Mouse (Mus musculus) intestine, embryonic 16.5 days (tissue): ENCODE data around the gene 4933427I04Rik. TPM values are rescaled to one million over a fixed set of nuclear protein-coding genes. Genes with fewer than 3 reads are reported as not detected.

Experiments used
- ATAC-seq: fragments of 200-750 bp; cut with Nextera tagmentation; 2 replicates; pipeline ENCODE4 v1.8.0; 2017; ENCODE audit warnings: moderate TSS enrichment, moderate library complexity
- H3K27ac ChIP-seq: fragments of 300-500 bp; sonication (generic); 2 replicates; pipeline ENCODE4 v1.5.1; 2014; ENCODE audit warnings: mild to moderate bottlenecking, low read length
- H3K27me3 ChIP-seq: fragments of 300-500 bp; sonication (generic); replicated peaks from 2 replicates; pipeline ENCODE4 v1.6.1; 2014; ENCODE audit warnings: low read length, control low read depth, mixed read lengths; ENCODE audit not compliant: control insufficient read depth, insufficient read depth
- H3K36me3 ChIP-seq: fragments of 300-500 bp; sonication (generic); 2 replicates; pipeline ENCODE4 v1.6.1; 2014; ENCODE audit warnings: low read length, control low read depth; ENCODE audit not compliant: control insufficient read depth, insufficient read depth
- H3K4me1 ChIP-seq: fragments of 300-500 bp; sonication (generic); 2 replicates; pipeline ENCODE4 v1.6.1; 2014; ENCODE audit warnings: low read length, control low read depth, mixed read lengths; ENCODE audit not compliant: control insufficient read depth, insufficient read depth
- H3K4me2 ChIP-seq: fragments of 300-500 bp; sonication (generic); 2 replicates; pipeline ENCODE4 v1.6.1; 2014; ENCODE audit warnings: low read depth, low read length, control low read depth
- H3K4me3 ChIP-seq: fragments of 300-500 bp; sonication (generic); 2 replicates; pipeline ENCODE4 v1.5.1; 2014; ENCODE audit warnings: mild to moderate bottlenecking, low read length
- H3K9ac ChIP-seq: fragments of 300-500 bp; sonication (generic); 2 replicates; pipeline ENCODE4 v1.6.1; 2014; ENCODE audit warnings: low read depth, low read length
- H3K9me3 ChIP-seq: fragments of 300-500 bp; sonication (generic); 2 replicates; pipeline ENCODE4 v1.6.1; 2016; ENCODE audit warnings: low read length, control low read depth; ENCODE audit not compliant: control insufficient read depth
- WGBS: fragments of 180-500 bp; shearing (Covaris S2); extraction: QIAGEN DNeasy Blood & Tissue Kit; methylation state at CpG from one replicate; pipeline ENCODE4 v1.1.7; 2014; 5-methylcytosine and 5-hydroxymethylcytosine counted together
- polyA plus RNA-seq: library from polyadenylated mRNA; unstranded; fragments of >200 nt; fragmentation: Nextera tagmentation; extraction: Ambion mirVana; gene quantifications from 2 replicates; pipeline ENCODE4 v1.2.1, GENCODE M21; 2015

Gene 4933427I04Rik
- polyA plus RNA-seq, 1 experiment from 2014 or later: not detected

DNA sequence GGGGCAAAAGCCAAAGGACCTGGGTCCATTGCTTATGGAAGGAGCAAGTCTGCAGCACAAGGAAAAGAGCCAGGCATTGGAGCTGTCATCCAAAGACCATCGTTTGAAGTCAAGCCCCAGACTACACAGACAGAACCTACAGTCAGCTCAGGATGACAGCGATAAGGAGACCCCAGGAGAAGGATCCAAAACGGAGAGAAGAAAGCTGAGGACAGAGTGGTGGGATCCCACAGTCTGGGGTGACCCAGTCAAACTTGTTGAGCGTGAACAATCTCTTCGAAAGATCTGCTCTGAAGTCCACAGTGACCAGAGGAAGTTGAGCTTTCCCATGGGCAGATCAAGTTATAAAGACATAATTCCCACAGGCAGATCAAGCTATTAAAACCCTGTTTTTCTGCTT, 1.1 kb downstream of the 4933427I04Rik start:
- H3K4me1 ChIP-seq: no peaks in the 10 kb centered on the region
- no peaks in the 10 kb centered on the region for H3K36me3 ChIP-seq
- ATAC-seq: no peak
- no peak overlapping the region for H3K4me3 ChIP-seq
- WGBS: 83% methylated on average over 5 of the region's 5 CpGs
- no peak overlapping the region for H3K4me2 ChIP-seq
- H3K27me3 ChIP-seq: no peaks in the 10 kb centered on the region
- no peaks in the 10 kb centered on the region for H3K9me3 ChIP-seq
- no peak overlapping the region for H3K27ac ChIP-seq
- no peak overlapping the region for H3K9ac ChIP-seq

DNA sequence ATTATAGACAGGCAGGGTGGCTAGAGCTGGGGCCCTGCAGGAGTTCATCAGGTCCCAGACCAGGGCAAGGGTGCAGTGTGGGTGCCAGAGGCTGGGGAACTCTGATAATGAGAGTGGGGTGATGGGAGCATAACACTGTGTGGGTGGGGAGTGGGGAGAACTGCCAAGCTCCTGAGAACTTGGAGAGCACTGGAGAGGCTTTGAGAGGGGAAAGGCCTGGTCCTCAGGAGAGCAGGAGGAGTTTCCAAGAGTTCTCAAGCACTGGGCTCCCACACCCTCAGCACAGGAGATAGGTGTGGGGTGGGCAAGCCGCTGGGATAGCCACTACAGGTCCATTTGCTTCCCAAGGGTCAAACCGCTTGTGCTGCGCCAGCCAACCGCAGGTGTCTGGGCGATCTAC, 34.2 kb downstream of the 4933427I04Rik start:
- no peak for ATAC-seq
- Histone ChIP-seq H3K27ac (no peak overlapping the region), H3K27me3 (no peaks in the 10 kb centered on the region), H3K4me2 (no peak overlapping the region), H3K9ac (no peak overlapping the region), H3K9me3 (no peaks in the 10 kb centered on the region), H3K4me1 (no peaks in the 10 kb centered on the region), H3K4me3 (no peak overlapping the region), H3K36me3 (no peaks in the 10 kb centered on the region)
- WGBS: 86% methylated on average over 5 of the region's 5 CpGs

DNA sequence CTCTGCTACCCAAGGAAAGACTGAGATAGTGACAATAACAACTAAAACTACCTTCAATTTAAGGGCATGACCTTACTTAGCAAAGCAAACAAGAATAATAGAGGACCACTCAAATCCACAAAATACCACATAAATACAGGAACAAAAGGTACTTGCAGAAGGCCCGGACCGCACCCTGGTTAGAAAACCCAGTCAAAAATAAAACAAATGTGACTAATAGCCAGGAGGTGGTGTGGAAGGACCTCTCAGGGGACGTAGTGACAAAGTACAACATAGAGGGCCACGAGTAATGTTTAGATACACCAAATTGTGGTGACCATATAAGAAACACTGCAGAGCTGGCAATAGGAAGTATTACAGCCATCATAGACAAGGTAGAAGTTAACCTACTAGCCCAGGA, 34.8 kb downstream of the 4933427I04Rik start:
- Histone ChIP-seq H3K27me3 (no peaks in the 10 kb centered on the region), H3K4me1 (no peaks in the 10 kb centered on the region), H3K9me3 (no peaks in the 10 kb centered on the region), H3K4me3 (no peak overlapping the region), H3K4me2 (no peak overlapping the region), H3K9ac (no peak overlapping the region), H3K27ac (no peak overlapping the region), H3K36me3 (no peaks in the 10 kb centered on the region)
- no peak for ATAC-seq
- 83% methylated on average over 4 of the region's 4 CpGs for WGBS

DNA sequence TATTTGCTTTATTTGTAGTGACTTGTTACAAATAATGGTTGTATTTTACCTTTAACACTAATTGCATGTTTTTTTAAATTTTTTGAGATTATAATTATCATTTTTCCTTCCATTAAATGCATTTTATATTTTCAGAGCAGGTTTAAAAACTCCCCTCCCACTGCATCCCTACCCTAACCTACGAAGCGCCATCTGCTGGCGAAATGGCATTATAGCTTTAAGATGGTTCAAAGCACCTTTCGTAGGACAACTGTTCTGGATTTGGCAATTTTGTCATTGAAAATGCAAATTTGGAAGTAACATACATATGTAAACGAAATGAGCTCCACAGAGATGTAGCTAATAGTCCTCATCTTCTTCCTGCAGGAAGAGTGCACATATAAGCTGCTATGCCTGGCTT, 39.2 kb downstream of the 4933427I04Rik start:
- H3K4me1 ChIP-seq: peaks cover 3% of the 10 kb centered on the region; the same call in 1 of the 2 replicates
- H3K4me2 ChIP-seq: no peak overlapping the region
- 15% methylated on average over 5 of the region's 5 CpGs for WGBS
- H3K36me3 ChIP-seq: no peaks in the 10 kb centered on the region
- H3K4me3 ChIP-seq: no peak overlapping the region
- no peaks in the 10 kb centered on the region for H3K27me3 ChIP-seq
- no peaks in the 10 kb centered on the region for H3K9me3 ChIP-seq
- H3K27ac ChIP-seq: no peak overlapping the region
- H3K9ac ChIP-seq: no peak overlapping the region
- ATAC-seq: no peak

DNA sequence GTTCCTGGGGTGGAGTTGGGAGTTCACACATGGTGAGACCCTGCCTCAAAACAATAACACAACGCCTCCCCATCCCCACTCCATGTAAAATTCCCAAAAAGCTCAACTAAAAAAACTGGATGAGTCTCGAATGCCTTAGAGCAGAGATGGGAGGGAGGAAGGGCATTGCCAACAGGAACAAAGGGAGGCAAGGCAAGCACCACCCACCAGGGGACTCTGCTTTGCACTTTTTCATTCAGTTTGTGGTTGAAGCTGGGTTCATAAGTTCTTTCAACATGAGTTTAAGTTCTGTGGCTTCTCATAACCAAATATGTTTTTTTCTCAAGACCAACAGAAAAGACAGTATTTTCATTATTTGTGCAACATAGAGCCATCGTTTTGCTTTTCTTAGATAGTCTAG, 44.0 kb downstream of the 4933427I04Rik start:
- no peaks in the 10 kb centered on the region for H3K36me3 ChIP-seq
- H3K4me1 ChIP-seq: peaks cover 8% of the 10 kb centered on the region; the same call in 1 of the 2 replicates
- ATAC-seq: no peak
- H3K4me2 ChIP-seq: no peak overlapping the region
- WGBS: 73% methylated on average over 3 of the region's 3 CpGs
- no peaks in the 10 kb centered on the region for H3K9me3 ChIP-seq
- H3K27ac ChIP-seq: no peak overlapping the region
- no peaks in the 10 kb centered on the region for H3K27me3 ChIP-seq
- H3K4me3 ChIP-seq: no peak overlapping the region
- H3K9ac ChIP-seq: no peak overlapping the region

DNA sequence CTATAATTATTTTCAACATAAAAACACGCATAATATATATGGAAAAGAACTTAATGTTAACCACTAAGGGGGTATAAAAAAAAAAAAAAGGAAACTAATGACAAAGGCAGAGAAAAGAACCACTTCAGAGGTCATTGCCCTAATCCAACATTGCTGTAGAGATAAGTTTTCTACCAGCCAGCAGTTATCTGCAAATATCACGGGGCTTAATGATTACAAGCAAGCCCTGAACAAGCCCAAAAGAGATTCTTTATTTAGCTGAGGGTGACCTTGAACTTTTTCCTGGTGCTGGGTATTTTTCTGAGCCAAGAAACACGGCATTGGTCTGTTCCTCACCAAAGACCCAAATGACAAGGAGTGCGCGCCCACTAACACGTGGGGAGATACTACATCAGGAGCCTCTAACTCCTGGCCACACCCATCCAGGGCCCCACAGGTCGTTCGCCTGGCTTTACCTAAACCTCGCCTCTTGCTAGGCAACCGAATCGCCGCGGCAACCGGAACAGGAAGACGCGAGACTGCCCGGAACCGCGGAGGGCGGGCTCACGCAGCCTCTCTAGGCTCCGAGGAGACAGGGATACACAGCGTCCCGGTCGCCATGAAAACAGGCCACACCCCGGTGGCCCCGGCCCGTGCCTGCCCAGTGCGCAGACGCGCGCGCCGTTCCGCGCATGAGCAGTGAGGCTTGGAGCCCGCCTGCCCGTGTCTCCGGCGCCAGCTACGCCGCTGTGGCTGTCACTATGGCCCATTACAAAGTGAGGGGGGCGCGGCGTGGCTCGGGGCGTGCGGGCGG, 45.0 kb downstream of the 4933427I04Rik start, which contains the start of gene Mycbp:
Gene Mycbp (plus strand): TSS at position 500 of the 793 bp plus-strand sequence.
- Histone ChIP-seq H3K9me3 (no peaks in the 10 kb centered on the region), H3K9ac (peak within 1 kb of the TSS; percentile 82), H3K4me3 (peak within 1 kb of the TSS; percentile 81), H3K27ac (peak within 1 kb of the TSS; percentile 90), H3K4me1 (peaks cover 8% of the 10 kb centered on the region; the same call in 1 of the 2 replicates), H3K36me3 (no peaks in the 10 kb centered on the region), H3K4me2 (peak within 1 kb of the TSS; percentile 73), H3K27me3 (no peaks in the 10 kb centered on the region)
- WGBS: 1% methylated on average over 49 of the region's 49 CpGs
- peak; percentile 100 for ATAC-seq

DNA sequence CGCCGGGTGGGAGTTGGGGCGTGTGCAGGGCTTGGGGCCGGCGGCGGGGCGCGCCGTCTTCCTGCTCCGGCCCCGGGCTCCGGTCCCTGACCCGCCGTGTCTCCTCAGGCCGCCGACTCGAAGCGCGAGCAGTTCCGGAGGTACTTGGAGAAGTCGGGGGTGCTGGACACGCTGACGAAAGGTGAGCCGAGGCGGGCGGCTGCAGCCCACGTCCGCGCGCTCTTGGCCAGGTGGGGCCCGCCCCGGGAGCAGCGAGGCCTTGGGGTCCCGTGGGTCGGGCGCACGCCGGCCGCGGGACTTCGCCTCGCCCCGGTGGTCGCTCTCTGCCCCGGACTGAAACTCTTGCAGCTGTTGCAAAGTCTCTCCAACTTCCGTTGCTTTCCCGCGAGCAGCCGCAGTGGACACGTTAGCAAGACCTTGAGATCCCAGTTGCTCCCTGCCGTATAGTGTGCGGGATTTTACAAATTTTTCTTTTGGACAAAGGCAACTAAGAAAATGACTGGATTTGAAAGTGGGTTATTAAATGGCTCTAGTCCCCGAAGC, 45.7 kb downstream of the 4933427I04Rik start:
- Histone ChIP-seq H3K9me3 (no peaks in the 10 kb centered on the region), H3K27me3 (no peaks in the 10 kb centered on the region), H3K4me3 (peak overlapping the region; percentile 81), H3K4me2 (peak overlapping the region; percentile 73), H3K9ac (peak overlapping the region; percentile 82), H3K36me3 (no peaks in the 10 kb centered on the region; the same call in 1 of the 2 replicates), H3K4me1 (peaks cover 8% of the 10 kb centered on the region; the same call in 1 of the 2 replicates), H3K27ac (peak overlapping the region; percentile 90)
- under 1% methylated on average over 42 of the region's 53 CpGs for WGBS
- no peak; the same call in 1 of the 2 replicates for ATAC-seq

DNA sequence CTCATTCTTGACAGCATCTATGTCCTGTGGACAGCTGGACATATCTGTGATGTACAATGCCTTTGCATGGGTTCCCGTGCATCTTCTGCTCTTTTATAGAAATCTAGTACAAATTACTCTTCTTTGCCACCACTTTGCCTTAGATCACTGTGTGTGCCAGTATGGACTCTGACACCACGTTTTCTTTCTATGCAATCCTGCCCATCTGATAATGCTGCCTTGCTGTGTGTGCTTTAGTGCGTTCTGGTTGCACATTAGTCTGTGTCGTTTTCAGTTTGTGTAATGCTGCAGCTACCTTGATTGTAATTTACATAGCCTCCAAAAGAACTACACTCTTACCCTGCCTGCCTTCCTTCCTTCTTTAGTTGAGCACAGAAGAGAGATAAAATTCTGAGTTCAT, 52.0 kb downstream of the 4933427I04Rik start:
- no peaks in the 10 kb centered on the region for H3K27me3 ChIP-seq
- peaks cover 9% of the 10 kb centered on the region; the same call in 1 of the 2 replicates for H3K4me1 ChIP-seq
- no peak overlapping the region for H3K4me2 ChIP-seq
- ATAC-seq: no peak
- no peak overlapping the region for H3K27ac ChIP-seq
- H3K4me3 ChIP-seq: no peak overlapping the region
- peaks cover 5% of the 10 kb centered on the region; the same call in 1 of the 2 replicates for H3K36me3 ChIP-seq
- 78% methylated on average over 4 of the region's 4 CpGs for WGBS
- H3K9ac ChIP-seq: no peak overlapping the region
- H3K9me3 ChIP-seq: no peaks in the 10 kb centered on the region

DNA sequence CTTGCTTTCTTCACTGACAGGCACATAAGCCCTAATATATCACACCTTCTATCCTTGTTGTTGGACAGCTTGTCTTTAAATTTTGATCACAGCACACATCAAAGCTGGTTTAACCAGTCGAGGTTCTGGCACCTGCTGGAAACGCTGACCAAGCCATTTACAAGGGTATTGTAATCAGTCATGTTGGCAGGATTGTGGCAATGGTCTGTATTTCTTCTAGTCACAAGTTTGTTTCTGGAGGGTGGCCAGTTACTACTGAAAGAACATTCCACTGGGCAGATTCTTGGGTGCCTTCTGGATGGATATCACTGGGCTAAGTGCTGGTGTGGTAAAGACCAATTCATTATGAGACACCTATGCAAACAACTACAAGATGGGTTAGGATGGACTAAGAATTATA, 53.0 kb downstream of the 4933427I04Rik start:
- H3K4me3 ChIP-seq: no peak overlapping the region
- 57% methylated on average over 2 of the region's 2 CpGs for WGBS
- no peak overlapping the region for H3K27ac ChIP-seq
- ATAC-seq: no peak
- no peaks in the 10 kb centered on the region for H3K27me3 ChIP-seq
- peaks cover 5% of the 10 kb centered on the region; the same call in 1 of the 2 replicates for H3K36me3 ChIP-seq
- no peak overlapping the region for H3K4me2 ChIP-seq
- peaks cover 6% of the 10 kb centered on the region; the same call in 1 of the 2 replicates for H3K4me1 ChIP-seq
- no peaks in the 10 kb centered on the region for H3K9me3 ChIP-seq
- H3K9ac ChIP-seq: no peak overlapping the region
